Mouse (Mus musculus) ovary, postnatal 14 days (tissue): ENCODE measurements around the gene Carhsp1.

Source experiments
- DNase-seq: peaks from one replicate; pipeline ENCODE4 v3.0.0; 2022; ENCODE audit warnings: low spot score

Gene Carhsp1

DNA sequence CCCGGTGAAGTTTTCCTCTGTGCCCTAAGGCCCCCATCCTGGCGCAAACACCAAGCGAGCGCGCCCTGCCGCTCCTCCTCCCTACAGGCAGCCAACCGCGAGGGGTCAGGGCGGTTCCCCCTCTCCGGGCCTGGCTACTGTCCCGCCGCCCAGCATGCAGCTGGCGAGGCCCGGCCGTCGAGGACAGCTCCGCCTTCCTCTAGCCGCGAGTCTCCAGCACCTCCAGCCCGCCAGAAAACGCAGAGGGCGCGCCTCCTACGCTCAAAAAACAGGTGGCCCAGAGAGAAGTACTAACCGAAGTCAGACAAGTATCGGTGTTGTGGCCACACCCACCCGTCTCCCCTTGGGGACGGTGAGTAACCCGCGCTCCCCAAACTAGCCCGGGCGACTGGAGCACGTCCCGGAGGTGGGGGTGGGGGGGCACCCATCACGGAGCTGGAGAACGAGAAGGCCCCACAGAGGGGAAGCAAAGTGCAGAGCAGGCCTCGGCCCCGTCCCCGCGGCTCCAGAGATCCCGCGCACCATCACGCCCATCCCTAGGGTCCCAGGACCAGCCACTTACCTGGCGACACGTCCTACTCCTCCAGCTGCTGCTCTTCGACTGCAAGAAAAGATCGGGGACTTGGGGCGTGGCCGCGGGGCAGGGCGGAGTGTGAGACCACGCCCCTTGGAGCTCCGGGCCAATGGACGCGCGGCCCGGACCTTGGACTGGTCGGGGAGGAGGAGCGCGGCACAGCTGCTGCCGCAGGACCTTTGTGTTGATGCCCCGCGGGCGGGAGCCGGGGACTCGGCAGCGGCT lies at the start of gene Carhsp1:
Carhsp1 (minus strand) TSS at position 605 of the 799 bp plus-strand sequence.
- peak; percentile 89 for DNase-seq

DNA sequence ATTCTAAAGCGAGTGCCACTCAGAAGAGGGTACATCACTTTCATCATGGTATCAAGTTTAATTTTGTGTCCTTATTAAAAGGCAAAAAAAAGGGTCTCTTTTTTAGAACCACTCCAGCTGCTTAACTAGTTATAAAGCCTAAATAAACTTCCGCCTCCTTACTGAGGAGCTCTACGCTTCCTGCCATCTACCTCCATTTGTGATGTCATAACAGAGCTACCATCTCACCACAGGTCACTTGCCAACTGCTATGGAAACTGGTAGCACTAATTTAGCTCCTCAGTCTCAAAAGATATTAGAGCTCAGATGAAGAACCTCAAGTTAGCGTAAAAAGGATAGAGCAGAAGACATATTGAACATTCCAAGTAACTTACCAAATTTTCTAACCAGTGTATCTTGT lies 48.5 kb upstream of the Carhsp1 start:
- DNase-seq: no peak

DNA sequence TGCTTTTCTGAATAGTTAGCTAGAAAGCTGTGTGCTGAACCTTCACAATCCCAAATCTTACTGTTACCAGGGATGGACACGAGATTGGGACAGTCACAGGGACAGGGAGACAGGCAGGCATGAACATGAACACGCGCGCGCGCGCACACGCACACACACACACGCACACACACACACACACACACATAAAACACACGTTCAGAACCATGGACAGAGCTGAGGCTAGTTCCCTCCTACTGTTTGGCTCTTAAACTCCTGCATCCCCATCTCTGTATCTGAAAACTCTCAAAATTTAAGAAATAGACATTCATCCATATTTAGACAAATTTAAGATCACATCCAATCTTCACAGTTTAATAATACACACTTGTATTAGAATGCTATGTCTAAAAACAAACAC lies 45.8 kb upstream of the Carhsp1 start:
- no peak for DNase-seq

DNA sequence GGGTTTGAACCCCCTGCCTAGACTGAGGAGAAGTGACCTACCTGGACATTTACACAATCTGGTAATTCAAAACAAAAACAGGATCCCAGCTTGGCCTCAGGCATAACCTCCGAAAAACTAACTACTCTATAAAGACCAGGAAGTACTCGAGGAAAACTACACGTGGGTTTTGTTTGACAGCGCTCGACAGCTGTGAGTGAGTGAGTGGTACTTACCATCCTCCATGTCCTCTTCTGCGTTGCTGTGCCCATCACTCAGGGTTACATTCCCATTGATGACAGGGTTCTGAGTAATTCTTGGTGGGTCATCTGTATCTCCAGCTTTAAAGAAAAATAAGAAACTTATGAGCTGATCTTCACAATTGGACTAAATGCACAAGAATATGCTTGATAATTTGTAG lies 44.3 kb upstream of the Carhsp1 start:
- no peak for DNase-seq

DNA sequence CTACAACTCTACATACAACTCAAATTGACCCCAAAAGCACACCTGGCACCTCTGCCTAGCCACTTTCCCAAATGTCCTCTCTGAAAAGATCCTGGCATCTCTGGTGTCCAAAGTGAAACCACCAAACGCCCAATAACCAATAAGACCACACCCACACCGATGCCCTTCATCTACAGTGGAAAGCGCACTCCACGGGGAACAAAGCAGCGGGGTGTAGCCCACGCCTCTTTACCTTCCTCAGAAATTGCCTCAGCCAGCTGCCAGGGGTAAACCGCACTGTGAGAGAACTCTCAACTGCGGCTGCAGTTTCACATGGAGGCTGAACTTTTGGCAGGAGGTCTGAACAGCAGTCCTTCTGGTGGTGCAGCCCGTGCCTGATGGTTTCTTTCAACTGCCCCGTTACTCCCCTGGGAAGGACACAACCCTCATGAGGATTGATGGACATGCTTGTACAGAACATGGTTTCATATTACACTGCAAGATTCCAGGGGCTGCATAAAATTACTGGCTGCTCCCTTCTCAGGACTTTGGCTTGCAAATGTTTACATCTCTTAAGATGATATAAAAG lies 43.6 kb upstream of the Carhsp1 start:
- DNase-seq: no peak

DNA sequence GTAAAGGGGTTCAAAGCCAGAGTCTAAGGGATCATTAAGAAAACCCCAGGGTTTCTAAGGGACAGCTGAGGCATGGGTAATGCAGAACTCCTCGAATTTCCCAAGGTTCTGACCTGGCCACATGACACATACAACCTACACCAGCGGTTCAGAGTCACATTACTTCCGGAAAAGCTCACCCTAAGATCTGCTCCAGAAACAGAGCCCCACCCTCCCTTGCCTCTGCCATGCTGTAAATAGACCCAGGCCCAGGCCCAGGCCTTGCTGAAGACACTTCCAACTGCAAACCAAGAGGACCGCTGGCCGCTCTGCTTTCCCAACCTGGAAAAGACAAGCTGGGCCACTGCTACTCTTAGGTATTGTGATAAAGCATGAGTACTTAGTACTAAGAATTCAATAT lies 42.9 kb upstream of the Carhsp1 start:
- no peak for DNase-seq

DNA sequence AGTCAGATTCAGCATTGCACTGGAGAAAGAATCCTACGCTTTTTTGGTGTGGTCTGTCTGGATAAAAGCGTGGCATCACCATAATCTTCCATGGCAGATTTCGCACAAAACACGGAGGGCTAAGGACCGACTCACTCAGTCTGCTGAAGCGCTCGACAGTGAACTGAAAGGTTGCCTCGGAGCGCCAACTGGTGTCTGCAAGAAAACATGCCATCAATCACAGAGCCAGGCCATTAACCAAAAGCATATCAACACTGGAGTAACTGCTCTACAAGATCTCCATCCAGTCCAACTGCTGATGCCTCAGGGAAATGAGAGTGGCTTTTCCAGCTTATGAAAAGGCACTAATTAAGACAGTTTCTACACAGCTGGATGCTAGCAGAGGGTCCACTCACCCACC lies 40.0 kb upstream of the Carhsp1 start:
- DNase-seq: no peak

DNA sequence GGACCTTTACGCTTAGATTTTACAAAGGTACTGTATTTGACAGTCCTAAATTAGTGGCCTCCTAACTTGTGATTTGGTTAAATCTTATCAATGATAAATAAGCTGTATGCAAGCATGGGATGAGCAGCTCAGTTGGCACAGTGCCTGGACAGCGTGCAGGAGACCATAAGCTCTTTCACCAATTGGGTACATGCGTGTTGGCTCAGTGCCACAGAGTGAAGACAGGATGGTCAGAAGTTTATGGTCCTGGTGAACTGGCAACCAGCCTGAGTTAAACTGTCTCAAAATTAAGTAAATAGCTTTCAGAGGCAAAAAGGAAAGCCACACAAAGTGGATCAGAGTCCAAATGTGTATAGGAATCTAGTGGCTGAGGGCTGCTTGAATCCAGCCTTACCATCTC lies 28.6 kb upstream of the Carhsp1 start:
- no peak for DNase-seq

DNA sequence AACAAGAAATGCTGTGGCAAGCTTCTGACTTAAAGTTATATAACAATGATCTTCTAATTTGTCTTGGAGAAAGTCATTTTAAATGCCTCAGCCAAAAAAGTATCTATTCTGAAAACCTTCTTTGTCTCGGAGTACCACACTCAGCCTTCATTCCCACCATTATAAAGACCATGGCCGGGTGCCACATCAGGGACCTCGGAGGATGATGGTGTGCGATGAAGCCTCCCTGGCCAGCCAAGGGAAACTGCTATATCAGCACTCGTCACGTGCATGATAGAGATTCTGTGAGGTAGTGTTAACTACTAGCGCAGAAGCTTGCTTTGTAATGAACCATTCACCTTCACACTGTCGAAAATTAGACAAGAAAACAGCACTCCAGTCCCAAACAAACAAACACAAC lies 27.6 kb upstream of the Carhsp1 start:
- DNase-seq: no peak

DNA sequence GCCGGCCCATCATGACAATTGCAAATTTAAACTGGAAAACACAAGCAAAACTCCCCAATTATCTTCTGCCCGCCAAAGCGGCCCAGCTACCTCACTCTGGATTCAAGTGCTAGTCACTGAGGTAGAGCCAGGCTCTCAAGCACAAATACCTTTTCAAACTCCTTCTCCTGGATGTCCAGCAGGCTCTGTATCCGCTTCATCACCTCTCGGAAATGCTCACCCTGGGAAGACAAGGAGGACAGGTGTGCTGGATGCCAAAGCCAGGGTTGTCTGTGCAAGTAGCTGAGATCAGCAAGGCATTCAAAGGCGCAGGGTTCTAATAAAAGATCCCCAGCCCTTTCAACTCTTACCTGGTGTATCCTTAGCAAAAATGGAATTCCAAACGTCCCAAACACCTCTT lies 19.3 kb upstream of the Carhsp1 start:
- DNase-seq: no peak

DNA sequence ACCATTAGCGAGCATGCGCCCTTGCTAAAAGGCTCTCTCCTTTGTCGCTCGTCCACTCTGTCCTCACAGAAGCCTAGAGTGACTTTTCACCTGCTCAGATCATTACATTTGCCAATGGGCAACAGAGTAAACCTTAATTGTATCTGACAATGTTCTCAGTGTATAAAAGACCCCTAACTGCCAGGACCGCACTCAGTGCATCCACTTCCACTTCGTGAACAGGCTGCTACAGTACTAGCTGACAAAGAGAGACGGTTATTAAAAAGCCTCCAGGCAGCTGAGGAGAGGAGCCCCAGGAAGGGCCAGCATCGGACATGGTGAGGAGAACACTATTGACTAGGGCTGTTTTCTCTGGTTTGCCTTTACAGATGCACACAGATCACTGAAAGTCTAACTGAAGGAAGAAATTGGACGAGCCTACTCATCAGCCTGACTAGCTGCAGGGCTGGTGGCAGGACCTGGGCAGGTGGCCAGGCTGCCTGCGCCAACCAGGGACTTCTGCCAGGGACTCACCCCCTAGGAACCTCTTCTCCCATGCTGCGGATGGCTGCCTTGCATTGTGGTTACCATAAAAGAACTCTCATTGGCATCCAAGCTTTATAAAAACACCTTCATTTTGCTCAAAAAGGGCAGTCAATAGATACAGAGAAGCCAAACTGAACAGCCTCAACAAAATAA lies 18.2 kb upstream of the Carhsp1 start:
- DNase-seq: peak; percentile 39

DNA sequence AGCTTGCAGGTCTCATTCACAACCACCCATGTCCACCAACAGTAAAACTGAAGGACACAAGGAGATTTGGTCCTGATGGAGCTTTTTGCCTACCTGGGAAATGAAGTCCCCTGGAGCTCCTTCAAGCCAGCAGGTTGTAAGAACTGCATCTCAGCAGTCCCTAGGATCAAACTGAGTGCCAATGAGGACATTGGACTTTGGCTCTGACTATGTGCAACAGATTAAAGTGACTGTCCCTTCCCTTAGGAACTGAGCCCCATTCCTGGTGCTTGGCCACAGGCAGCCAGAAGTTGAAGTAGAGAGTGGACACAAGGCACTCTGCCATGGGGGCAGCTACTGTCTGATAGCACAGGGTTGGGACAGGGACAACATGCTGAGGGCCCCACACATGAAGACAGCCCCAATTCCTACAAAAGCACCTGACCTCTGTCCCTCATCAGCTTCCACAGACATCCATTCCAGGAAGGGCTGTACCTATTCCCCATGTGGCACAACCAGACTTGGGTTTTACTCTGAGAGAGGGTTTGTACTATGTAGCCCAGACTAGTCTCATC lies 15.7 kb upstream of the Carhsp1 start:
- no peak for DNase-seq

DNA sequence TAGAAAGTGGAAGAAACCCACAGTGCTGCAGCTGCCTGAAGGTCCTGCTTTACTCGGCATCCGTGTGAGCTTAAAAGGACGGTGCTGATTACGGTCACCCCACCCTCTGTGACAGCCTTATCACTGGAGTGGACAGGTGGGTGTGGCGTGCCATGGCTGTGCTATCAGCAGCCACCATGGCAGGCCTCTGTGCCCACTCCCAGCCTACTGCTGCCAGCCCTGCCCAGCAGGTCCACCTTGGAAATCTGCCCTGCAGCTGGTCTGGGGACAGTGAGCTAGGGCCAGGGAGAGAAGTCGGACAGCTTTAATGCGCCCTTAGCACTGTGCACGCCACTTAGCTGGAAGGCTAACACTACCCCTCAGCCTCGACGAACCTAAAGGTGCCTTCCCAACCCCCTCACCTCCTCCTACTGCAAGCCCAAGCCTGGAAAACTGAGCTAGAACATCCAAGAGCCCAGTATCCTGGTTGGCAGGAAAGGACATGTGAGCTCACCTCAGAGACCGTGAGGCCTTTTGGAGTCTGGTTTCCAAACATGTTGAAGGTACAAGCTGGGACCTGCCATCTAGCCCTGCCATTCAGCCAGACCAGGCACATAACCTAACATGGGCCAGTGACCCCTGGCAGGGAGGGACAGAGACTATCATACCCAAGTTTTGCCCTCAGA lies 15.0 kb upstream of the Carhsp1 start:
- DNase-seq: no peak

DNA sequence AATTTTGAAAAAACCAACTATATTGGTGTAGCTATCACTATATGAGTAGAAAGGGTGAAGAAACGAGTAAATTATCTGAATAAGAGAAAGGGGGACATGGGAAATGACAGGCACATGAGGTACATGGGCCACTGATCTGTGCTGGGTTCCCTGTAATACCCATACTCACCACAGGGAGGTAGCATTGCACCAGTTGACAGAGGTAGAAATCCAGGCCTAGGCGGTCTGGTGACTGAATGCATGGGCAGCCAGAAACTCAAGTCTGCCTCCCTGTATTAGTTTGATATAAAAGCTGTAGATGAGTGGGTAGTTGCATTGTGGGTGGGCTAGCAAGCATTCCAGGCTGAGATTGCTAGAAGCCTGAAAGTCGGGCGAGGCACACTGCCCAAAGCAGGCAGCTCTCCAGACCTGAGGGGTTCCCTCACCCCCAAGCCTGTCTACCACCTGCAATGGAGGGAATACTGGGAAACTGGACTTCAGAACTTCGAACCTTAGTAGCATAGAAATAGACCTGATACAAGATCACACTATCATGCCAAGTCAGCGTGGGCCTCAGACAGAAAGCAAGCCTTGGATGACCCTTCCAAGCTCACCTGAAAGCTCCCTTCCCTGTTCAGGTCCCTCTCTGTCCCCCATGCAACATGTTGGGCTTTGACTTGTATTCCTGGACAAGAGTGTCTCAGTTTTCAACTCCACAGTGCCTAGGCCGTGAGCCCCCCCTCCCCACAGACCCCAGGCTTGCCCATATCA lies 14.3 kb upstream of the Carhsp1 start:
- DNase-seq: peak; percentile 71

DNA sequence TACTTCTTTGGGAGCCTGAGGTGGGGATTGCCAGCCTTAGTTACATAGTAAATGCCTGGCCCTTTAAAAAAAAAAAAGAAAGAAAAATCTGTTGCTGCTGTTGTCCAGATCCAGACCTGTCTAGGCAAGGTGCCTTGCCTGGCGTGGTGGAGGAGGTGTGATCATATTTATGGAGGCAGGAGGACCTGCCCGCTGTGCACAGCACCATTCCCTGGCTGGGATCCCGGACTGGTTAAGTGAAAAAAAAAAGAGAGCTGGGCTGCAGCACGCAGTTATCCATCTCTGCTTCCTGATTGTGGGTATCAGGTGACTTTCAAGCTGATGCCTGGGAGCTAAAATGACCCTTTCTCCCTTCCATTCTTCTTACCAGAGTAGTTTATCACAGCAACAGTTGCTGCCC lies 13.1 kb upstream of the Carhsp1 start:
- no peak for DNase-seq

DNA sequence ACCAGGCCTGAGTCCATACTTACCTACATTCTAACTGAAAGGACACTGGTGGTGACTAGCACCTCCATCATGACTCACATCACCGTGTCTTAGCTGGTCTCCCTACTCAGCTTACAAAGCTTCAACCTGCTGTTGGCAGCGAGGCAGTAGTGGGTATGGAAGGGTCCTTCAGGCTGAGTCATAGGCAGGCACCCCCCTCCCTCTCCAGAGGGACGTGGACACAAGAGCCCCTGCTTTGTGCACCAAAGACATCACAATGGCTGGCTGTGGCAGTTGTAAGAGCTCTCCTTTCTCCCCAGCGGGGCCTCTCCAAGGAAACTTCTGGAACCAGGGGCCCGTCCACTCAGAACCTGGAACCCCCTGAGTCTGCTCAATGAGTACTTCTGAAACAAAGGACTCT lies 8.5 kb upstream of the Carhsp1 start, which contains the start of gene Gm5767:
Gm5767 (plus strand) TSS at position 301 of the 400 bp plus-strand sequence.
- DNase-seq: no peak

DNA sequence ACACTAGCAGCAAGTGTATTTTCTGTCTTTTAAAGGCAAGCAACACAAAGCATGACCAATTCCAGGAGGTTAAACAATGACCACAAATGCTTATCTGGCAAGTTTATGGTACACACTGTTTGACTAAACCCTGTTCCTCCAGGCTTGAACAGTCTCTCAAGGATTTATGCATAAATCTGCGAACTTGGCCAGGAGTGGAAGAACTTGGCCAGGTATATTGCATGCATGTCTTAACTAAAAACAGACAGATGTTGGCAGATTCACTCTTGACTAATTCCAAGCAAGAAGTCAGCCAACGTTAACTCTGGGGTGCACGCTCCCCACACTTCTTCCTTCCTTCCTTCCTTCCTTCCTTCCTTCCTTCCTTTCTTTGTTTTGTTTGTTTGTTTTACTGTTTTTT lies 7.8 kb upstream of the Carhsp1 start:
- no peak for DNase-seq

DNA sequence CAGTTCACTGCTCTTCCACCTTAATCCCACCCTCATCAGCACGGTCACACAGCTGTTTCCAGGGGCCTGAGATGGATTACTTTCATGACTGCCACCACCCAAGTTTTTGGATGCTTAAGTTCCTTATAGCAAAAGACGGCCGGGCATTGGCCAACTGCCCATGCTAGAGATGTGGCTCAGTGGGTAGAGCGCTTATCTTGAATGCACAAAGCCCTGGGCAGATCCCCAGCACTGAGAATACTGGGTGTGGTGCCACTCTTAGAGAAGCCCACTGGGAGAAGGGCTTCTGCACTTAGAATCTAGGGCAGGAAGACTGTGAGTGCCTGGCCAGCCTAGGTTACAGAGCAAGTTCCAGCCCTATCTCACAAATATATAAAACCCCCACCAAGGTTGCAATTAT lies 6.7 kb upstream of the Carhsp1 start:
- no peak for DNase-seq

DNA sequence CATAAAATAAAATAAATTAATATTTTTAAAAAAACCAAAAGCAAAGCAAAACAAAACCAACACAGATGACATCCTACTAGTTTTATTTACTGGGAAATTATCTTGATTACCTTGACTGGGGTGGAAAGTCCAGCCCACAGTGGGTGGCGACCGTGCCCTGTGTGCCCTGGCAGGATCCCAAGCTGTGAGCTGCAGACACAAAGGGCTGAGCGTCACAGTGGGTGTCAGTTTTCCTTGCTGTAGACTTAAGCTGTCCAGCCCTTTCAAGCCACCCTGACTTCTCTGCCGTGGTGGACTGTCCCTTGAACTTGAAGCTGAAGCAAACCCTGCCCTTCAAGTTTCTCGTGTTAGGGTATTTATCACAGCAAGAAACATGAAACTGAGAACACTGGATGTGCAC lies 6.1 kb upstream of the Carhsp1 start:
- no peak for DNase-seq

DNA sequence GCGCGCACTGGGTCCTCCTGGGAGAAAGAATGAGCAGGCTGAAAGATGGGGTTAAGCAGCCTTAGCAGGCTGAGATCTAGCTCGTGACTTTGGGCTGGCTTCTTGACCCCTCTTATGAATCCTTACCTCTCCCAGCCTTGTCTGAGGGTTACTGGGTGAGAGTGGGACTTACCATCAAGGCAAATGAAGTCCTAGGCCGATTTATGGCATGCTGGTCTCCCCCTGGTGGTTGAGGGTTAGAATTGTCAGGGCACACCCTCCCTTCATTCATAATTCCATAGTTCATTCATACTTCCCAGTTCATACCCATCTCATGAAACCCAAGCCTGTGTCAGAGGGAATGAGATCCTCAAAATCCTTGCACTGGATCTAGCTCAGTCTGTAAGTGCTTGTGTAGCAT lies 4.8 kb upstream of the Carhsp1 start:
- DNase-seq: peak; percentile 55

DNA sequence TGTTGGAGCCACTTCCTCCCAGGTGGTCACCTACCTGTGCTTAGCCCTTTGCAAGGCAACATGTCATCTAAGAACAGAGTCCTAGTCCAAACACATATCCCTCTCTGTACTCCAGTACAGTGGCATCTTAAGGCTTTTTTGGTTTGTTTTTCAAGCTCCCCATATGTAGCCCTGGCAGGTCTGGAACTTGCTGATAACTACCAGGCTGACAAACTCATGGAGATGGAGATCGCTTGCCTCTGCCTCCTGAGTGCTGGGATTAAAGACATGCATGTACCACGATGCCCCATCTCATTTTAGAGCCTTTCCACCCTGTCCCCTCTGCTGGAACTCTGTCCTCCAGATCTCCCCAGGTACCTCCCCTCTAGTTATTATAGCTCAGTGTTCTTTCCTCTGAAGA lies 4.3 kb upstream of the Carhsp1 start:
- DNase-seq: no peak

DNA sequence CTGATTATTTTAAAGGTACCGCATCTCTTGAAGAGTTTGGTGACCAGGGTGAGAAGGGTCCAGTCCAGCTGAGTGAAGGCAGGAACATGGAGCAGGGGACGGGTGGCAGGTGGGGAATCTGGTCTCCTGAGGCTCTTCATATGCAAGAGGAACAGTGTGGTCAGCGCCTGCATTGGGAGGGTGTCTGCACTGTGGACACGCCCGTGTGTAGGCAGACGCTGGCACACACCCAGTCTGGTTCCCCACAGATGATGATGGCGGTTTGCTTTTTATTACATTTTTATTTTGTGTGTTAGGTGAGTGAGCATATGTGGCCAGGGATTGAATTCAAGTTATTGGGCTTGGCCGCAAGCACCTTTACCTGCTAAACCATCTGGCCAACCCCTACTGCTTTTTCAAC lies 3.6 kb upstream of the Carhsp1 start:
- no peak for DNase-seq
